Mouse (Mus musculus) liver, embryonic 15.5 days (tissue): ENCODE results near the gene Ccdc154. TPM values are rescaled to one million over a fixed set of nuclear protein-coding genes. Genes with fewer than 3 reads are reported as not detected.
A peak's percentile ranks its signal among the peaks of the same experiment; 100 is the strongest.

ENCODE experiments used
- ATAC-seq: fragments of 200-750 bp; cut with Nextera tagmentation; 2 replicates; pipeline ENCODE4 v1.8.0; 2017; ENCODE audit warnings: moderate number of reproducible peaks, mild to moderate bottlenecking, moderate library complexity; ENCODE audit not compliant: insufficient read depth
- H3K27ac ChIP-seq: fragments of 300-500 bp; sonication (generic); replicated peaks from 2 replicates; pipeline ENCODE4 v1.5.1; 2015; ENCODE audit warnings: mild to moderate bottlenecking, inconsistent platforms
- H3K27me3 ChIP-seq: fragments of 300-500 bp; sonication (generic); 2 replicates; pipeline ENCODE4 v1.6.1; 2015; ENCODE audit warnings: mild to moderate bottlenecking, inconsistent platforms
- H3K36me3 ChIP-seq: fragments of 300-500 bp; sonication (generic); replicated peaks from 2 replicates; pipeline ENCODE4 v1.6.1; 2015; ENCODE audit warnings: moderate library complexity, mild to moderate bottlenecking, inconsistent platforms
- H3K4me1 ChIP-seq: fragments of 300-500 bp; sonication (generic); replicated peaks from 2 replicates; pipeline ENCODE4 v1.6.1; 2015; ENCODE audit warnings: inconsistent platforms
- H3K4me2 ChIP-seq: fragments of 300-500 bp; sonication (generic); 2 replicates; pipeline ENCODE4 v1.6.1; 2015; ENCODE audit warnings: moderate library complexity, mild to moderate bottlenecking, inconsistent platforms
- H3K4me3 ChIP-seq: fragments of 300-500 bp; sonication (generic); replicated peaks from 2 replicates; pipeline ENCODE4 v1.5.1; 2015; ENCODE audit warnings: mild to moderate bottlenecking, inconsistent platforms
- H3K9ac ChIP-seq: fragments of 300-500 bp; sonication (generic); 2 replicates; pipeline ENCODE4 v1.6.1; 2015; ENCODE audit warnings: moderate library complexity, mild to moderate bottlenecking, inconsistent platforms
- H3K9me3 ChIP-seq: fragments of 300-500 bp; sonication (generic); replicated peaks from 2 replicates; pipeline ENCODE4 v1.6.1; 2016; ENCODE audit warnings: inconsistent platforms
- WGBS: fragments of 180-500 bp; shearing (Covaris S2); methylation state at CpG from one replicate; pipeline ENCODE4 v1.1.7; 2015; ENCODE audit warnings: mixed read lengths; ENCODE audit not compliant: insufficient replicate concordance; 5-methylcytosine and 5-hydroxymethylcytosine counted together
- polyA plus RNA-seq: library from polyadenylated mRNA; unstranded; fragments of >200 nt; fragmentation: Nextera tagmentation; extraction: Ambion mirVana; gene quantifications from 2 replicates; pipeline ENCODE4 v1.2.1, GENCODE M21; 2015

The Ccdc154 gene
- polyA plus RNA-seq, 1 experiment from 2014 or later = not detected

- peaks cover 29% of the 10 kb centered on the region for H3K36me3 ChIP-seq
- ATAC-seq = no peak
- H3K27ac ChIP-seq = no peak overlapping the region
- no peak overlapping the region for H3K9ac ChIP-seq
- no peak overlapping the region for H3K4me2 ChIP-seq
- H3K9me3 ChIP-seq = no peaks in the 10 kb centered on the region
- H3K27me3 ChIP-seq = no peaks in the 10 kb centered on the region
- peaks cover 34% of the 10 kb centered on the region for H3K4me1 ChIP-seq
- no peak overlapping the region for H3K4me3 ChIP-seq
- 80% methylated on average over 9 of the region's 9 CpGs for WGBS
Measured at GRCm38 (mm10) chr17:25218967-25219366, 56.7 kb downstream of the Ccdc154 start.

- WGBS = 74% methylated on average over 15 of the region's 15 CpGs
Measured at GRCm38 (mm10) chr17:25219492-25220295, 57.4 kb downstream of the Ccdc154 start.

GRCm38 (mm10) chr17:25220746-25221145 is 58.5 kb downstream of the Ccdc154 start:
- Histone ChIP-seq H3K4me1 (peaks cover 52% of the 10 kb centered on the region), H3K4me3 (no peak overlapping the region), H3K9ac (0 out of 2 replicates have a peak overlapping the region, but pooled peaks have one; percentile 70), H3K9me3 (no peaks in the 10 kb centered on the region), H3K27me3 (no peaks in the 10 kb centered on the region), H3K36me3 (peaks cover 16% of the 10 kb centered on the region), H3K27ac (peak overlapping the region; percentile 93; the same call in 1 of the 2 replicates), H3K4me2 (no peak overlapping the region; the same call in 1 of the 2 replicates)
- 82% methylated on average over 1 of the region's 1 CpGs for WGBS
- no peak for ATAC-seq

More at GRCm38 (mm10) chr17:25219492-25220295, 57.4 kb downstream of the Ccdc154 start:
- Histone ChIP-seq H3K4me2 (no peak overlapping the region), H3K27ac (no peak overlapping the region), H3K9ac (no peak overlapping the region), H3K4me3 (no peak overlapping the region), H3K27me3 (no peaks in the 10 kb centered on the region), H3K4me1 (peaks cover 41% of the 10 kb centered on the region), H3K36me3 (peaks cover 25% of the 10 kb centered on the region), H3K9me3 (no peaks in the 10 kb centered on the region)
- ATAC-seq = no peak

Other genes with a start within 250 kb of the Ccdc154 start
- 8.3 and 10.0 TPM in 2 replicates for gene Mapk8ip3, start 225.5 kb upstream of the Ccdc154 start, polyA plus RNA-seq
- gene Jpt2, start 201.8 kb upstream of the Ccdc154 start, polyA plus RNA-seq = 60.0 and 62.4 TPM in 2 replicates
- gene Cramp1l, start 146.7 kb upstream of the Ccdc154 start, polyA plus RNA-seq = 2.9 and 4.3 TPM in 2 replicates
- gene Ift140, start 146.4 kb upstream of the Ccdc154 start, polyA plus RNA-seq = 139 and 156 TPM in 2 replicates
- gene Tmem204, start 78.9 kb upstream of the Ccdc154 start, polyA plus RNA-seq = 5.6 and 6.5 TPM in 2 replicates
- gene Telo2, start 46.5 kb upstream of the Ccdc154 start, polyA plus RNA-seq = 14.3 and 17.4 TPM in 2 replicates
- gene Ptx4, start 41.7 kb upstream of the Ccdc154 start, polyA plus RNA-seq = 0.06 and 0.10 TPM in 2 replicates
- gene Clcn7, start 29.1 kb upstream of the Ccdc154 start, polyA plus RNA-seq = 10.7 TPM in 2 replicates
- not detected in 2 replicates for gene Gm38655, start 13.0 kb downstream of the Ccdc154 start, polyA plus RNA-seq
- 16.6 and 16.7 TPM in 2 replicates for gene BC003965, start 22.1 kb downstream of the Ccdc154 start, polyA plus RNA-seq
- gene Unkl, start 25.9 kb downstream of the Ccdc154 start, polyA plus RNA-seq = 8.8 and 9.6 TPM in 2 replicates
- gene Gnptg, start 77.7 kb downstream of the Ccdc154 start, polyA plus RNA-seq = 19.5 and 21.6 TPM in 2 replicates
- gene Tsr3, start 77.7 kb downstream of the Ccdc154 start, polyA plus RNA-seq = 18.9 and 19.1 TPM in 2 replicates
- 0.30 and 0.58 TPM in 2 replicates for gene Baiap3, start 93.9 kb downstream of the Ccdc154 start, polyA plus RNA-seq
- gene Ube2i, start 112.2 kb downstream of the Ccdc154 start, polyA plus RNA-seq = 214 and 242 TPM in 2 replicates
- gene Prss34, start 135.9 kb downstream of the Ccdc154 start, polyA plus RNA-seq = 3.8 TPM in 2 replicates
- not detected in 2 replicates for gene Prss28, start 146.2 kb downstream of the Ccdc154 start, polyA plus RNA-seq
- not detected in 2 replicates for gene Prss29, start 156.2 kb downstream of the Ccdc154 start, polyA plus RNA-seq
- gene Tpsab1, start 183.1 kb downstream of the Ccdc154 start, polyA plus RNA-seq = not detected in 2 replicates
- gene Tpsb2, start 203.8 kb downstream of the Ccdc154 start, polyA plus RNA-seq = 0.47 and 0.55 TPM in 2 replicates
- 0.46 and 0.76 TPM in 2 replicates for gene Tpsg1, start 206.8 kb downstream of the Ccdc154 start, polyA plus RNA-seq